Mouse (Mus musculus): ENCODE measurements around the gene Gpn3.

DNA sequence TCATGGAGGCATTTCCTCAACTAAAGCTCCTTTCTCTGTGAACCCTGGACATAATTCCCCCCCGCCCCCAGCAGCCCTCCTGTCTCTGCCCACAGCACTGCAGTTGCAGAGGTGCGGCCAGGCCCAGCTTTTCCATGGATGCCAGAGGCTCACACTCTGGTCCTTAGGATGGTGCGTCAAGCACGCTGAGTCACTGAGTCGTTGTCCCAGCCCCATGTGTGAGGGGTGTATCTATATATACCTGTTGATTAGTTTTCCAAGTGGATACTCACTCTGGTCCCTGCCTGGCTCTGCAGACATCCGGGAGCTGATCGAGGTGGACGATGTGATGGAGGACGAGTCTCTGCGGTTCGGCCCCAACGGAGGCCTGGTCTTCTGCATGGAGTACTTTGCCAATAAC is 6.5 kb downstream of the Gpn3 start:
- TF ChIP-seq POLR2A (IDR thresholded peaks at IDR 0.05; ENCODE audit: extremely low read depth, insufficient read depth, low read length) (no peak), CTCF (IDR thresholded peaks at IDR 0.05; ENCODE audit: extremely low read depth, insufficient read depth, low read length) (no peak)

Measured in cortical plate, adult 2 months (tissue).